Mouse (Mus musculus) bone marrow macrophage, adult 2 months (primary cell): ENCODE measurements around the gene Ube2n.

Source experiments
- CTCF ChIP-seq: IDR thresholded peaks from 2 replicates; pipeline ENCODE4 v1.5.1; 2012; ENCODE audit warnings: low read depth, mild to moderate bottlenecking, low read length, moderate library complexity
- POLR2A ChIP-seq: IDR thresholded peaks from 2 replicates; pipeline ENCODE4 v1.6.1; 2012; ENCODE audit warnings: mild to moderate bottlenecking, low read depth, low read length, borderline replicate concordance

- TF ChIP-seq CTCF (no peak), POLR2A (no peak)
Observed at GRCm38 (mm10) chr10:95512635-95513034, 2.3 kb upstream of the Ube2n start.
